Mouse (Mus musculus) embryo, embryonic 10.5 days (tissue): ENCODE measurements around the gene Fancg.
A peak's percentile ranks its signal among the peaks of the same experiment; 100 is the strongest.

ENCODE experiments used
- DNase-seq: peaks from one replicate; pipeline ENCODE4 v3.0.0-alpha.2; 2015; ENCODE audit warnings: low spot score

The Fancg gene

DNA sequence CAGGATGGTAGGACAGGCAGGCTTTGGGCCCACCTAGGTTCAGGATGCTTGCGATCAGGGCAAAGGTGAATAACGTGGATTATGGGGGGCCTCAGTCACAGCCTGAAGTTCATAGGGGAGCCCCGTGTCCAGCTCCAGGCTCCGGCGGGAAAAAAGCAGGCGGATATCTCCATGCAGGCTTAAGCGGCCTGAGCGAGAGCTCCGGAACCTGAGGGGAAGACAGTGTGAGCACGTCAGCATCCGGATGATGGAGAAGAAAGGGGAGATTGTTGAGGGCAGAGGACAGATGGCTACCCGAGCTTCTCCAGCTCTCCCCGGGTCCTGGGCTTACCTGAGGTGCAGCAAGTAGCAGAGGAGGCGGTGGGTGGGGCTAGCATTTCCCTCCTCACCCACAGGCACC, 23.2 kb upstream of the Fancg start:
- DNase-seq, result no peak

DNA sequence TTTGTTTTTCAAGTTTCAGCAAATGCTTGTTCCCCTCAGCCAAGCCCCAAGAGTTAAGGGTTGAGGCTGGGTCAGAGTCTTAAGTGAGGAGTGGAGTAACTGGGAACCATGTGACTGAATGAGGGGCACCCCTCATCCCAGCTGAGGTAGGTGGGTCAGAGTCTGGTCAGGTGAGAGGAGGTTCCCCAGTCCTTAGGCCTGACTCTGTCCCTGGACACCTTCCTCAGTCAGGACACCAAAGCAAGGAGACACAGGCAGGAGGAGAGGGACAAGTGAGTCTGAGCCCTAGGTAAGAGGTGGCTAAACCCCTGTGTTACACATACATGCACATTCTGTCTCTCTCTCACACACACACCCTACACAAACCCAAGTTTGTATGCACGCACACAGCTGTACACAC, 22.2 kb upstream of the Fancg start:
- no peak for DNase-seq

- DNase-seq, result peak; percentile 97
These were observed 21.1 kb upstream of the Fancg start, which contains the start of gene Stoml2 for GRCm38 (mm10) chr4:43031237-43031995. Gene Stoml2, minus strand, starts transcription at chr4:43031710.

DNA sequence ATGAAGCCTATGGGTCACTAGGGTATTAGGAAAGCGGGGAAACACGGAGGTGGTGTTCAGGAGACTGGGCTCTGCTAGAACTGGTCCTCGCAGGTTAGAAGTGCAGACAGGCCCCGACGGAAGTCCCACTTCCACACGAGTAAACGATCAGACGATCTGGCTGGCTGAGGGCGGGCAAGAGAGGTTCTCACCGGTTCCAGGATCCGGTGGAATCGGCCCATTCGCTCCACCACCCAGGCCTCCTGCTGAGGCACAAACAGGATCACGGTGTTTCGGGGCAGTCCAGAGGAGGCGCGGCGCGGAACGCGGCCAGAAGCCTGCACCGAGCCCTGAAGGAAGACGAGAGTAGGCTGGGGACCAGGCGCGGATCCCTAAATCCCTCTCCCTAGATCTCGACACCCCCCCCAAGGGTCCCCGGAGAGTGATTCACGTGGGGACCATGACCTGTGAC, 20.5 kb upstream of the Fancg start:
- DNase-seq, result peak; percentile 52

DNA sequence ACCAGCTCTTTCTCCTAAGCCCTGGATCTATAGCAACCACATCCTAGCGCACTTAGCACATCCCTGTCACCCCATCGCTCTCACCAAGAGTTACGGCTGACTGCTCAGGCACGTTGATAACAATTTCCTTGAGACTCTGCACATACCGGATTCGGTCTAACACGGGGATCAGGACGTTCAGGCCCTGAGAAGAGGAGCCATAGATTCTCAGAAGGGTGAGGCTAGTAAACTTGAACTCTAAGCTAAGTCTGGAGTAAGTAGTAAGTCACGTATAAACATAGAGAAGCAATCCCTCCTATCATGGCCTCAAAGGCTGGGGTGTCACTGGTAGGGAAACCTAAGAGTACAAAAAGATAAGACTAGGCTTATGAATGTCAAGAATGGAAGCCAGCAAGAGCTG, 20.0 kb upstream of the Fancg start:
- DNase-seq, result no peak

DNA sequence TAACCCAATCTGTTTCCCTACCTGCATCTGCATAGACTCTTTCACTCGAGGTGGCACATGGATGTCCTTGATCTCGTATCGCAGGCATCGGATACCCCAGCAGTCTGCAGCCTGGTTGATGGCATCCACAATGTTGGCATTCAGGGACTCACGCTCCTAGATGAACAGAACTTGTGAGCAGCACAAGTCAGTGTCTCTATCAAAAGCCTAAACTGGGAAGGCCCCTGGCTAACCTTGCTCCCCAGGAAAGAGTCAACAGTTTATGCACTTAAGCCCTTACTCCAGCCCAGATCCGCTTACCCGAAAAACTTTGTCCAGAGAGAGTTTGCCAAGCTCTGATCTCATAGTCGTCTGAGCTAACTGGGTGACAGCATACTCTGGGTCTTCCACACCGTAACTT, 19.4 kb upstream of the Fancg start:
- no peak for DNase-seq

GRCm38 (mm10) chr4:43029121-43029520, 18.8 kb upstream of the Fancg start:
- no peak for DNase-seq

DNA sequence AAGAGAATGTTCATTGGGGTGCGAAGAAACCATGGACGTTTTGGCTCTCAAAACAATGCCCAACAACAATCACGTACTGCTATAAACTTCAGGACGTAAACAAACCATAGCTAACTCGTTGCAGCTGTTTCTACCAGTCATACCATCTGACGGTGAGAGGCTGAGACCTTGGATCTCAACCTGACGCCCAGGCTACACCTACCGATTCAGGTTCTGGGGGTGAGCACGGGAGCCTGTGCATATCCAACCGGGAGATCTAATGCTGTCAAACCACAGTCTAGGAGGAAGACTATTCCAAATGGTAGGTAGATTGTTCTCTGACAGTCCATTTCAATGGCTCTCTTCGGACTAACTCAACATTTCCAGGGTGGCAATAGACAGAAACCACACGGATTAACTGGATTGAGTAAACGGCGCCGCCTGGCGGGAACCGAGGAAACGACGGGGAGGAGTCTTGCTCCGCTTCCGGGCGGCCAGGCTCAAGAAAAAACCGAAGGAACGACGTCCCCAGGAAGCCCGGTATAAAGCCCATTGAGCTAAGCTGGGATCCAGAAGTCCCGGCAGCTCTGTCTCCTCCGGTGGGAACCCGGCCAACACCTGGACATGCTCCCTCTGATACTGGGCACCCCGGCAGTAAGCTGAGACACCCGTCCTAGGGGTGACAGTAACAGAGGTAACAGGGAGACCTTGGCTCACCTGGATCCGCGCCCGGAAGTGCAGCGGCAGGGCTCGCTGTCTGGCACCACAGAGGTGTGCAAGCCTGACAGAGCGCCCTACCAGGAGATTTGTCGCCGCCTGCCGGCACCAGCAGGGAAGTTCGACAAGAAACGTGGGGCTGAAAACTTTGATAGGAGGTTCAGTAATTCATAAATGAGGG, 15.0 kb upstream of the Fancg start, which contains the start of gene Pigo:
TSS of gene Pigo (minus strand) at position 736 of the 877 bp plus-strand sequence.
- DNase-seq, result peak; percentile 95

- no peak for DNase-seq
These were observed 14.4 kb upstream of the Fancg start for GRCm38 (mm10) chr4:43024673-43025072.

- DNase-seq, result no peak
These were observed 11.0 kb upstream of the Fancg start for GRCm38 (mm10) chr4:43021341-43021740.

- DNase-seq, result no peak
These were observed 10.6 kb upstream of the Fancg start for GRCm38 (mm10) chr4:43020876-43021275.

GRCm38 (mm10) chr4:43019641-43020465, 9.5 kb upstream of the Fancg start:
- no peak for DNase-seq

GRCm38 (mm10) chr4:43019176-43019575, 8.9 kb upstream of the Fancg start:
- DNase-seq, result no peak

GRCm38 (mm10) chr4:43018156-43018555, 7.8 kb upstream of the Fancg start:
- no peak for DNase-seq

DNA sequence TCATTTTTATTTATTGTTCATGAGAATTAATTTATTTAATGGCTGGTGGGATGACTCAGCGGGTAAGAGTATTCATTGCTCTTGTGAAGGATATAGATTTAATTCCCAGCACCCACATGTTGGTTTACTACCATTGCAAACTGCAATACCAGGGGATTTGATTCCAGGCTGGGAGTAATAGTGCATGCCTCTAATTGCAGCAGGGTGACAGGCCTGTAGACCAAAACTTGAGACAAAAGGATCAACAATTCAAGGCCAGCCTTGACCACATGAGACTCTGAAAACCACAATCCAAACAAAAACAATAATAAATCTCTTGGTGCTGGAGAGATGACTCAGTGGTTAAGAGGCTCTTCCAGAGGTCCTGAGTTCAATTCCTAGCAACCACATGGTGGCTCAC, 1.8 kb upstream of the Fancg start:
- no peak for DNase-seq

DNA sequence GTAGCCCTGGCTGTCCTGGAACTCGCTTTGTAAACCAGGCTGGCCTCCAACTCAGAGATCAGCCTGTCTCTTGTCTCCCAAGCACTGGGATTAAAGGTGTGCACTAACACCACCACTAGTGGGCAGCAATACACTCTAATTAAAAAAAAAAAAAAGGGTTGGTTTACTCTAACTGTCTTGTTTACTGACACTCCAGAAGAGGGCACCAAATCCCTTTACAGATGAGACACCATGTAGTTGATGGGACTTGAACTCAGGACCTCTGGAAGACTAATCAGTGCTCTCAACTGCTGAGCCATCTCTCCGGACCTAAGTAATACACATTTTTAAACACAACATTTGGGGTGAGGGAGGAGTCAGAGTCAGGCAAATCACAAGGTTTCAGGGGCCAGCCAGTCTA, 4.5 kb downstream of the Fancg start:
- DNase-seq, result peak; percentile 63

GRCm38 (mm10) chr4:43004951-43005350, 5.4 kb downstream of the Fancg start:
- no peak for DNase-seq

DNA sequence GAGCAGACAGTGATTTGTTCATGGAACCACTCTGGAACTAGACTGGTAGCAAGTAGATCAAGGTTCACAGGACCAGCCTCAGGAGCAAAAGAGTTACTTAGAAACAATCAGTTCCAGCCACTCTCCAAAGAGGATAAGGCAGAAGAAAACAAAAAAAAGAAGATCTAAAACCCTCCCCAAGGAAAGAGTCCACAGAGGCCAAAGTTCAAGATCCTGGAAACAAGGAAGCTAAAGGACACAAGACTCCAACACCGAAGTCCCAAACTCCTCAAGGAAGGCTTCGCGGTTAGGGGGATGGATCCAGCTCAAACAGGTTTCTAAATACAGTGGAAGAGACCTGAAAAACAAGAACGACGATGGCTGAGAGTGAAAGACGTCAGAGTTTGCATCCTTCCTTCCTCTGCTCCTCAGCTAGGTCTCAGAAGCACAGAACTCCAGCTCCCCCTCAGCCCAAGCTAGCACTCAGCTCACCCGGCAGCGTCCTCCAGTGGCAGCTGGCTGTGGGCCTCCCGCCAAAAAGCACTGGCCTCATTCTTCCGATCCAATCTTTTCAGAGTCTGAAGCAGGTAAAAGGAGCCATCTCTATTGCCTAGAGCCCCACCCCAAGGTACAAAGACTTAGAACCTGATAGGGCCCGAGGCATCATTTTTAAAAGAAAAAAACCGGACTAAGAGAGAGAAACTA, 7.4 kb downstream of the Fancg start:
- DNase-seq, result no peak

DNA sequence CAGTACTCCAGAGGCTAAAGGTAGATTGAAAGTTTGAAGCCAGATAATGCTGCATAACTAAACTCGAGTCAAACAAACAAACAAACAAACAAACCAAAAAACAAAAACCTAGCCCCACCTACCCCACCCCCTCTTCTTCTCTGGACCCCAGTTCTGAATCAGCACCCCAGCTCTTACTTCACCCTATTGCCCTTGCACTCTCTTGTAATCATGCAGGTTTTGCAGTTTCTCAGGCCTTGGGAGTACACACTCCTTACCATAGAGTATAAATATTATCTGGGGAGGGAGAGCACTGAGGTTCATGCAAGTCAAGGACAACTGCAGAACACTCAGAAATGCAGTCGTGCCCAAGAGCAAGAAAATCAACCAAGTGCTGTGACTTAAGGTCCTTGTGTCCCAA, 9.0 kb downstream of the Fancg start:
- no peak for DNase-seq

- peak; percentile 100 for DNase-seq
These were observed 9.9 kb downstream of the Fancg start, which contains the start of gene Vcp for GRCm38 (mm10) chr4:43000141-43000986. Gene Vcp, minus strand, starts transcription at chr4:43000507.
